24 mouse cellular contexts compared by ENCODE assay signal in genomic region chr6:126310786-126311480, GRCm38 (mm10).
DNase-seq lines count a peak whose midpoint lies in the region; ATAC-seq and TF ChIP-seq lines count a peak whose summit lies in the region.
"Had no signal": no experiment of that assay in that cellular context is flagged by ENCODE, and none has a peak within 500 bp of the region (broad histone marks: within the 10 kb centered on the region; RNA-seq: fewer than 3 reads in every experiment).

No protein-coding gene starts in this region.

- POLR2A ChIA-PET in Patski (lab: Charles Lee) = no interaction called here

- H3K9ac ChIP-seq in kidney, embryonic 16.5 days (replicated peaks; ENCODE audit: low read length) = no peak overlapping the region
- H3K9ac ChIP-seq in embryonic facial prominence, embryonic 11.5 days (replicated peaks; ENCODE audit: low read length) = no peak overlapping the region
- H3K9ac ChIP-seq: forebrain, embryonic 12.5 days; hindbrain, embryonic 15.5 days; intestine, embryonic 15.5 days; liver, embryonic 13.5 days; midbrain, embryonic 12.5 days had no signal

- intact Hi-C loops in left cerebral cortex, postnatal 4 days (cut with DNase I) = no loop called here

- DNase-seq in kidney, postnatal 4 days = no peak
- DNase-seq in Patski (ENCODE audit: low read depth, low spot score) = peak; percentile 67
- peak; percentile 64 for DNase-seq in embryonic facial prominence, embryonic 11.5 days (ENCODE audit: low spot score)
- peak; percentile 36 for DNase-seq in limb, embryonic 10.5 days (ENCODE audit: low spot score)
- no peak for DNase-seq in left cerebral cortex, postnatal 4 days
- DNase-seq in gastrocnemius, postnatal 25 days = no peak
- no peak for DNase-seq in heart, adult 18-20 months
- DNase-seq: adrenal gland, postnatal 14 days; B cell, adult 2 months; cerebellum, adult 9-10 months; gastrocnemius, adult 2 months; layer of hippocampus, postnatal 36 days; liver, embryonic 13.5 days; lung, adult 2 months; lung, postnatal 14 days; right cerebral cortex, postnatal 14 days had no signal

- H3K4me2 ChIP-seq in kidney, embryonic 16.5 days (replicated peaks; ENCODE audit: low read depth, low read length) = no peak overlapping the region
- no peak overlapping the region for H3K4me2 ChIP-seq in embryonic facial prominence, embryonic 11.5 days (ENCODE audit: low read depth, low read length)
- H3K4me2 ChIP-seq: forebrain, embryonic 12.5 days; hindbrain, embryonic 15.5 days; intestine, embryonic 15.5 days; liver, embryonic 13.5 days; midbrain, embryonic 12.5 days had no signal

- in situ Hi-C loops in Patski (cut with MboI; ENCODE audit: low pct_unique_long_range_greater_than_20kb) = no loop called here

- ATAC-seq in kidney, embryonic 16.5 days (ENCODE audit: low FRiP score, low TSS enrichment) = no peak
- peak; percentile 41 for ATAC-seq in Patski
- ATAC-seq in embryonic facial prominence, embryonic 11.5 days (replicated peaks; ENCODE audit: insufficient number of reproducible peaks, low FRiP score, low TSS enrichment, low read depth) = no peak
- ATAC-seq: intestine, embryonic 15.5 days had no signal

- H3K27ac ChIP-seq in kidney, embryonic 16.5 days (ENCODE audit: low read length) = peak overlapping the region; percentile 69
- no peak overlapping the region for H3K27ac ChIP-seq in embryonic facial prominence, embryonic 11.5 days (replicated peaks; ENCODE audit: low read depth, low read length)
- peak overlapping the region; percentile 50 for H3K27ac ChIP-seq in limb, embryonic 10.5 days
- H3K27ac ChIP-seq: forebrain, embryonic 12.5 days; gastrocnemius, adult 2 months; heart, embryonic 10.5 days; hindbrain, embryonic 15.5 days; intestine, embryonic 15.5 days; liver, embryonic 13.5 days; midbrain, embryonic 12.5 days; stomach, postnatal 0 days had no signal

- CTCF ChIA-PET in Patski (lab: Charles Lee) = interaction anchor here (1.1 kb wide), 2 partner anchors 9 to 25 kb away, joined by 3 read pairs; no protein-coding TSS in a partner anchor

- no peak overlapping the region for H3K4me3 ChIP-seq in kidney, embryonic 16.5 days (ENCODE audit: low read length)
- H3K4me3 ChIP-seq in embryonic facial prominence, embryonic 11.5 days (ENCODE audit: low read depth, low read length) = no peak overlapping the region
- H3K4me3 ChIP-seq in limb, embryonic 10.5 days = no peak overlapping the region
- H3K4me3 ChIP-seq: erythroblast, embryonic 14.5 days; forebrain, embryonic 12.5 days; gastrocnemius, adult 2 months; heart, embryonic 10.5 days; hindbrain, embryonic 15.5 days; intestine, embryonic 15.5 days; liver, embryonic 13.5 days; midbrain, embryonic 12.5 days had no signal

- no peaks in the 10 kb centered on the region for H3K27me3 ChIP-seq in kidney, embryonic 16.5 days (ENCODE audit: insufficient read depth, low read length)
- H3K27me3 ChIP-seq in Patski = no peaks in the 10 kb centered on the region
- H3K27me3 ChIP-seq in embryonic facial prominence, embryonic 11.5 days (ENCODE audit: control insufficient read depth, insufficient read depth, low read length) = no peaks in the 10 kb centered on the region
- H3K27me3 ChIP-seq in limb, embryonic 10.5 days (ENCODE audit: low read depth, poor library complexity, severe bottlenecking) = no peaks in the 10 kb centered on the region
- H3K27me3 ChIP-seq: forebrain, embryonic 12.5 days; hindbrain, embryonic 15.5 days; intestine, embryonic 15.5 days; liver, embryonic 13.5 days; midbrain, embryonic 12.5 days had no signal

- WGBS in kidney, embryonic 16.5 days = 72% methylated on average over 3 of the region's 3 CpGs
- 47% methylated on average over 3 of the region's 3 CpGs for WGBS in embryonic facial prominence, embryonic 11.5 days
- WGBS in limb, embryonic 10.5 days = 64% methylated on average over 3 of the region's 3 CpGs

- no peaks in the 10 kb centered on the region for H3K36me3 ChIP-seq in kidney, embryonic 16.5 days (ENCODE audit: insufficient read depth, low read length)
- H3K36me3 ChIP-seq in embryonic facial prominence, embryonic 11.5 days (replicated peaks; ENCODE audit: control insufficient read depth, insufficient read depth, low read depth, low read length) = no peaks in the 10 kb centered on the region
- no peaks in the 10 kb centered on the region for H3K36me3 ChIP-seq in limb, embryonic 10.5 days
- H3K36me3 ChIP-seq: forebrain, embryonic 12.5 days; heart, embryonic 10.5 days; hindbrain, embryonic 15.5 days; intestine, embryonic 15.5 days; liver, embryonic 13.5 days; midbrain, embryonic 12.5 days had no signal

- no peak for TF ChIP-seq CTCF in Patski (IDR thresholded peaks at IDR 0.05)

- no peaks in the 10 kb centered on the region; the same call in none of the 2 replicates for H3K4me1 ChIP-seq in kidney, embryonic 16.5 days (ENCODE audit: insufficient read depth, low read length)
- no peaks in the 10 kb centered on the region for H3K4me1 ChIP-seq in embryonic facial prominence, embryonic 11.5 days (ENCODE audit: control insufficient read depth, insufficient read depth, low read length)
- H3K4me1 ChIP-seq in limb, embryonic 10.5 days = peaks cover 4% of the 10 kb centered on the region; the same call in 1 of the 2 replicates
- H3K4me1 ChIP-seq: forebrain, embryonic 12.5 days; heart, embryonic 10.5 days; hindbrain, embryonic 15.5 days; intestine, embryonic 15.5 days; liver, embryonic 13.5 days; midbrain, embryonic 12.5 days had no signal

- H3K9me3 ChIP-seq in kidney, embryonic 16.5 days (ENCODE audit: low read length) = no peaks in the 10 kb centered on the region
- H3K9me3 ChIP-seq in embryonic facial prominence, embryonic 11.5 days (replicated peaks; ENCODE audit: control insufficient read depth, low read length) = no peaks in the 10 kb centered on the region
- H3K9me3 ChIP-seq in limb, embryonic 10.5 days (replicated peaks) = no peaks in the 10 kb centered on the region
- H3K9me3 ChIP-seq: forebrain, embryonic 12.5 days; heart, embryonic 10.5 days; hindbrain, embryonic 15.5 days; intestine, embryonic 15.5 days; liver, embryonic 13.5 days; midbrain, embryonic 12.5 days had no signal

Comparison
In these comparisons a context has a peak if more than half of its experiments do, and no peak if none do; other contexts are left out.
1. DNase-seq: peak in Patski (single experiment), embryonic facial prominence, embryonic 11.5 days (single experiment) and limb, embryonic 10.5 days (single experiment); none in kidney, postnatal 4 days (0 of 2), left cerebral cortex, postnatal 4 days (single experiment), gastrocnemius, postnatal 25 days (single experiment) and heart, adult 18-20 months (0 of 2).